Mouse (Mus musculus): ENCODE results near the gene Cypt1. TPM values are rescaled to one million over a fixed set of nuclear protein-coding genes. Genes with fewer than 3 reads are reported as not detected.

Gene Cypt1
- total RNA-seq (2021), result not detected
- long read RNA-seq, experiment 1, result 0 reads
- long read RNA-seq, experiment 2, result 0 reads

DNA sequence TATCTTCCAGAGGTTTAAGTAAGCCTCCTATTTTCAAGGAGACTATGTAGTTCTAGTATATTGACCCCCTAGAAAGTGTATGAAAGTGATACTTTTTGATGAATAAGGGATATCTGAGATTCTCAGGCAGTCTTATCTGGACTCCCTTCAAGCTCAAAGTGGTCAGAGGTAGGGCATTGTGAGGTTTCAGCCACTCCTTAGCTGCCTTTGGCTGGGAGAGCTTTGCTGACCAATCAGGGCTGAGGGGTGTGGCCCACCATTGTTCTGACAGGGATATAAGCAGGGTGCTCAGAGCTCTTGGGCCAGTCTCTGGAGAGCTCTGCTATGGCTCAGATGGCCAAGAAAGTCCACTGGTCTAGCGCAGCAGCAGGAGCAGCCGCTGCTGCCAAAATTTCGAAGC lies at the start of gene Cypt1:
Gene Cypt1 (plus strand): TSS at position 301 of the 400 bp plus-strand sequence.
- DNase-seq, result no peak

GRCm38 (mm10) chrX:16546806-16547205 lies 24.1 kb downstream of the Cypt1 start:
- DNase-seq, result peak; percentile 11 to 12

DNA sequence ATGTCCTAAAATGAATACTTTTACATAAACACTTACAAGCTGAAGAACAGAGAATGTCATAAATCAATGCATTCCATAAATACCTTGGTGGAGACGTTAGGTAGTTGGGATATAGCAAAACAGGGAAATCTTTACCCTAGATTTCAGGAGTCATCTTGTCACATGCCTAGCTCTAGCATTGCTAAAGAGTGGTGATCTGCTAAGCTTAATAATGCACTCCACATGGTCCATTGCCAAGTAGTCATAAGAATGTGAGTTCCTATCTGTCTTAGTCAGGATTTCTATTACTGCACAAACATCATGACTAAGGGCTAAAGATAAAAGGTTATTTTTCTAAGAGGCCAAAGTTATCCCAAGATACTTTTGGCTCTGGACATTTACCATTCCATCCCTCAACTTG lies 34.4 kb downstream of the Cypt1 start:
- no peak for DNase-seq

GRCm38 (mm10) chrX:16558501-16558900 lies 35.8 kb downstream of the Cypt1 start:
- DNase-seq, result no peak

Other genes starting within 250 kb of the Cypt1 start
- 10 to 100 TPM; 29.4 to 35.4 TPM for gene Maoa, start 96.8 kb downstream of the Cypt1 start, total RNA-seq (2021)

Data from adrenal gland, postnatal 36 days (tissue).